15 mouse cellular contexts compared by ENCODE assay signal in the genomic region with DNA sequence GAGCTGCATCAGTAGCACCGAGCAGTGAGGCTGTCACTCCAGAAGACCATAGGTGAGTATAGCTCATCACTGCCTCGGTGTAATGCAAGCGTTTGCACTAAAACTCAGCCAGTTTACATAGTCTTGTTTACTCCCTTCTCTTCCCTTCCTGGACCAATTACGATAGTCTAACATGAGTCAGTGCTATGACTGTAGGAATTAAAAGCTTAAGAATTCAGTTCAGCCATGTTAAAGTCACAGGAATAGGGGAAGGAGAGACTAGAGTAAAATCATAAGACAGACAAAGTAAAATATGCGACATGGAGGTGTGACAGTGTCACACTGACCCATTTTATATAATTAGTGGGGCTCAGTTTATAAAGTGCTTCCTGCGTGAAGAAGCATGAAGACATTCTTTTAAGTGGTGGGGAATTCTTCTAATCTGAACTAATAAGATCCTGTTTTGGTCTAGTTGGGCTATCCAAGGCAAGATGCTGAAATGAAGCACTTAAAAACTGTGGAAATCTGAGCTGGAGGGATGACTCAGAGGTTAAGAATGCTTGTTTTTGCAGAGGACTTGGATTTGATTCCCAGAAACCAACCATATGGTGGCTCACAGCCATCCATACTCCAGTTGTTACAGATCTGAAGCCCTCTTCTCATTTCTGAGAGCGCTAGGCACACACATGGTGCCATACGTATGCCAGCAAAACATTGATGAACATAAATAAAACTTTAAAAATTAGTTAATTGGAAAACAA.
DNase-seq lines count a peak whose midpoint lies in the region; ATAC-seq and TF ChIP-seq lines count a peak whose summit lies in the region.
"Had no signal": no experiment of that assay in that cellular context is flagged by ENCODE, and none has a peak within 500 bp of the region (broad histone marks: within the 10 kb centered on the region; RNA-seq: fewer than 3 reads in every experiment).

No protein-coding gene starts in this region.

- 0 out of 2 replicates have a peak, but pooled peaks have one; percentile 34 for ATAC-seq in frontal cortex, adult (ENCODE audit: low TSS enrichment)
- no peak for ATAC-seq in lung, embryonic 14.5 days (ENCODE audit: insufficient read depth)
- no peak for ATAC-seq in stomach, embryonic 15.5 days (ENCODE audit: insufficient read depth, low FRiP score, low read depth)

- no peak overlapping the region for H3K4me2 ChIP-seq in lung, embryonic 14.5 days
- no peak overlapping the region for H3K4me2 ChIP-seq in stomach, embryonic 15.5 days
- H3K4me2 ChIP-seq: hindbrain, embryonic 15.5 days; kidney, embryonic 15.5 days; neural tube, embryonic 15.5 days had no signal

- peak overlapping the region; percentile 60; the same call in 1 of the 2 replicates for H3K27ac ChIP-seq in lung, embryonic 14.5 days (ENCODE audit: low read depth)
- H3K27ac ChIP-seq in stomach, embryonic 15.5 days: peak overlapping the region; percentile 59; the same call in 1 of the 2 replicates
- H3K27ac ChIP-seq: hindbrain, embryonic 15.5 days; kidney, embryonic 15.5 days; neural tube, embryonic 15.5 days had no signal

- no peaks in the 10 kb centered on the region for H3K9me3 ChIP-seq in lung, embryonic 14.5 days (ENCODE audit: low read depth, low read length)
- no peaks in the 10 kb centered on the region for H3K9me3 ChIP-seq in stomach, embryonic 15.5 days
- H3K9me3 ChIP-seq: G1E; hindbrain, embryonic 15.5 days; kidney, embryonic 15.5 days; neural tube, embryonic 15.5 days had no signal

- no peak for TF ChIP-seq CTCF in lung, embryonic 14.5 days (IDR thresholded peaks at IDR 0.05; ENCODE audit: low read depth)

- DNase-seq in frontal cortex, postnatal 10 days (ENCODE audit: low spot score in 2 of 2): no peak
- DNase-seq in lung, embryonic 14.5 days: peak; percentile 50
- DNase-seq in lung, postnatal 14 days: no peak
- DNase-seq in fibroblast of lung, adult 2 months (ENCODE audit: low read depth): peak; percentile 67
- DNase-seq in adrenal gland, postnatal 36 days: no peak
- DNase-seq in right cerebral cortex, postnatal 36 days (ENCODE audit: low spot score in 2 of 2): no peak
- DNase-seq: B cell, adult 2 months; cerebellum, postnatal 25 days; right cerebral cortex, adult 18-20 months had no signal

- 75% methylated on average over 8 of the region's 8 CpGs for WGBS in lung, embryonic 14.5 days
- whole genome bisulfite sequencing in stomach, embryonic 15.5 days: 71% methylated on average over 8 of the region's 8 CpGs

- no peak overlapping the region for H3K4me3 ChIP-seq in lung, embryonic 14.5 days (ENCODE audit: low read depth, low read length)
- H3K4me3 ChIP-seq in stomach, embryonic 15.5 days (replicated peaks): no peak overlapping the region
- H3K4me3 ChIP-seq: hindbrain, embryonic 15.5 days; kidney, embryonic 15.5 days; neural tube, embryonic 15.5 days had no signal

- peaks cover 90% of the 10 kb centered on the region for H3K36me3 ChIP-seq in lung, embryonic 14.5 days (ENCODE audit: insufficient read depth)
- peaks cover 37% of the 10 kb centered on the region for H3K36me3 ChIP-seq in stomach, embryonic 15.5 days

- H3K4me1 ChIP-seq in lung, embryonic 14.5 days (ENCODE audit: insufficient read depth): no peaks in the 10 kb centered on the region
- H3K4me1 ChIP-seq in stomach, embryonic 15.5 days: no peaks in the 10 kb centered on the region
- H3K4me1 ChIP-seq: hindbrain, embryonic 15.5 days; kidney, embryonic 15.5 days; neural tube, embryonic 15.5 days had no signal

- H3K27me3 ChIP-seq in lung, embryonic 14.5 days (ENCODE audit: insufficient read depth, low read length): no peaks in the 10 kb centered on the region
- H3K27me3 ChIP-seq in stomach, embryonic 15.5 days (replicated peaks): no peaks in the 10 kb centered on the region
- H3K27me3 ChIP-seq: hindbrain, embryonic 15.5 days; kidney, embryonic 15.5 days; neural tube, embryonic 15.5 days had no signal

- H3K9ac ChIP-seq in lung, embryonic 14.5 days: no peak overlapping the region
- no peak overlapping the region for H3K9ac ChIP-seq in stomach, embryonic 15.5 days
- H3K9ac ChIP-seq: hindbrain, embryonic 15.5 days; kidney, embryonic 15.5 days; neural tube, embryonic 15.5 days had no signal

Comparison
In these comparisons a context has a peak if more than half of its experiments do, and no peak if none do; other contexts are left out.
1. DNase-seq: peak in lung, embryonic 14.5 days (single experiment) and fibroblast of lung, adult 2 months (single experiment); none in frontal cortex, postnatal 10 days (0 of 2), lung, postnatal 14 days (single experiment), adrenal gland, postnatal 36 days (0 of 2) and right cerebral cortex, postnatal 36 days (0 of 2).